Mouse (Mus musculus) embryonic facial prominence, embryonic 11.5 days (tissue): ENCODE results near the gene Cryab. TPM values are rescaled to one million over a fixed set of nuclear protein-coding genes. Genes with fewer than 3 reads are reported as not detected.
A peak's percentile ranks its signal among the peaks of the same experiment; 100 is the strongest.

Source experiments
- ATAC-seq: fragments of 200-750 bp; cut with Nextera tagmentation; replicated peaks from 2 replicates; pipeline ENCODE4 v1.8.0; 2017; ENCODE audit warnings: low read depth; ENCODE audit not compliant: insufficient number of reproducible peaks, low FRiP score, low TSS enrichment
- DNase-seq: peaks from one replicate; pipeline ENCODE4 v3.0.0-alpha.2; 2015; ENCODE audit warnings: low spot score
- H3K27ac ChIP-seq: fragments of 300-500 bp; sonication (generic); replicated peaks from 2 replicates; pipeline ENCODE4 v1.5.1; 2014; ENCODE audit warnings: mild to moderate bottlenecking, low read depth, low read length, control low read depth
- H3K27me3 ChIP-seq: fragments of 300-500 bp; sonication (generic); 2 replicates; pipeline ENCODE4 v1.6.1; 2014; ENCODE audit warnings: mild to moderate bottlenecking, low read length, moderate library complexity, mixed read lengths; ENCODE audit not compliant: control insufficient read depth, insufficient read depth
- H3K36me3 ChIP-seq: fragments of 300-500 bp; sonication (generic); replicated peaks from 2 replicates; pipeline ENCODE4 v1.6.1; 2014; ENCODE audit warnings: low read depth, mild to moderate bottlenecking, low read length, moderate library complexity, mixed read lengths; ENCODE audit not compliant: control insufficient read depth, insufficient read depth
- H3K4me1 ChIP-seq: fragments of 300-500 bp; sonication (generic); 2 replicates; pipeline ENCODE4 v1.6.1; 2014; ENCODE audit warnings: low read length, mixed read lengths; ENCODE audit not compliant: control insufficient read depth, insufficient read depth
- H3K4me2 ChIP-seq: fragments of 300-500 bp; sonication (generic); 2 replicates; pipeline ENCODE4 v1.6.1; 2014; ENCODE audit warnings: low read depth, mild to moderate bottlenecking, control low read depth, low read length, moderate library complexity
- H3K4me3 ChIP-seq: fragments of 300-500 bp; sonication (generic); 2 replicates; pipeline ENCODE4 v1.5.1; 2014; ENCODE audit warnings: low read depth, low read length, control low read depth
- H3K9ac ChIP-seq: fragments of 300-500 bp; sonication (generic); replicated peaks from 2 replicates; pipeline ENCODE4 v1.6.1; 2014; ENCODE audit warnings: mild to moderate bottlenecking, control low read depth, low read length
- H3K9me3 ChIP-seq: fragments of 300-500 bp; sonication (generic); replicated peaks from 2 replicates; pipeline ENCODE4 v1.6.1; 2016; ENCODE audit warnings: mild to moderate bottlenecking, low read length, inconsistent platforms, mixed read lengths; ENCODE audit not compliant: control insufficient read depth
- WGBS: fragments of 180-500 bp; shearing (Covaris S2); extraction: QIAGEN DNeasy Blood & Tissue Kit; methylation state at CpG from one replicate; pipeline ENCODE4 v1.1.7; 2014; 5-methylcytosine and 5-hydroxymethylcytosine counted together
- polyA plus RNA-seq: library from polyadenylated mRNA; unstranded; fragments of >200 nt; fragmentation: Nextera tagmentation; extraction: Ambion mirVana; gene quantifications from 2 replicates; pipeline ENCODE4 v1.2.1, GENCODE M21; 2014

Gene Cryab
- polyA plus RNA-seq, 1 experiment from 2014 or later = 17.4 TPM

DNA sequence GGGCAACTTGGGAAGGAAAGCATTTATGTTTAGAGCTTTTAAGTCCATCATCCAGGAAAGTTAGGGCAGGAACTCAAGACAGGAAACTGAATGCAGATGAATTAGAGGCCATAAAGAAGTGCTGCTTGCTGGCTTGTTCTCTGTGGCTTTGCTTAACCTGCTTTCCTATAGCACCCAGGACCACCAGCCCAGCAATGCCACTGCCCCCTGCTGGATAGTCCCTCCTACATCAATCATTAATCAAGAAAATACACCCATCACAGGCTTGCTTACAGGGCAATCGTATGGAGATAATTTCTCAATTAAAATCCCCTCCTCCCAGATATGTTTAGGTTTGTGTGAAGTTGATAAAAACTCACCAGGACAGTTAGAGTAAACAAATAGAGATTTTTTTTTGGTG, 12.2 kb downstream of the Cryab start:
- Histone ChIP-seq H3K4me3 (no peak overlapping the region), H3K27ac (no peak overlapping the region), H3K9me3 (no peaks in the 10 kb centered on the region), H3K9ac (no peak overlapping the region), H3K4me2 (no peak overlapping the region), H3K27me3 (no peaks in the 10 kb centered on the region), H3K4me1 (no peaks in the 10 kb centered on the region), H3K36me3 (no peaks in the 10 kb centered on the region)
- 60% methylated on average over 1 of the region's 1 CpGs for WGBS
- ATAC-seq (no peak), DNase-seq (peak; percentile 59)

DNA sequence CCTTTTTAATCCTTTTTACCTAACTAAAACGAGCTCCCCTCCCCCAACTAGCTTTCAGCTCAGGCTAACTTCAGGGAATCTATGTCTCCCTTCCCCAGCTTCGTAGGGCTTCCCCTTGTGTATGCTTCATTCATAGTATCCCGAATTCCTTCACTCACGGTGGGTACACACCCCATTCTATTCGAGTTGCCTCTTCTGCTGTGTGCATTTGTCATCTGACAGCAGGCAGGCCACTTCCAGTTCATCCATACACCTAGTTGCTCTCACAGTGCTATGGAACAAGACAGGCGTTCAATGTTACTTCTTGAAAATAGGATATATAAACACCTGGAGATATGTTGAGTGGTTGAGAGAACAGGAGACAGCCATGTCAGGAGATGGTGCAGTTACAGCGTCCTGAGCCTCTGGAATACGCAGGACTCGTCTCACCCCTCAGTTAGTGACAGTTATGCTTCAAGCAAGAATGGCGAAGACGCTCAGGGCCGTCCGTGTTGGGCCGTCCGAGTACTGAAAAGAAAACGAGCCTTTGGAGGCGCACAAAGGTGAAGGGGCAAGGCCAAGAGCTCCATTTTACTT, 16.5 kb downstream of the Cryab start:
- WGBS = 7% methylated on average over 17 of the region's 17 CpGs
- Histone ChIP-seq H3K27me3 (no peaks in the 10 kb centered on the region), H3K4me1 (no peaks in the 10 kb centered on the region), H3K36me3 (no peaks in the 10 kb centered on the region), H3K9me3 (no peaks in the 10 kb centered on the region), H3K4me3 (peak overlapping the region; percentile 52), H3K27ac (no peak overlapping the region), H3K4me2 (peak overlapping the region; percentile 62), H3K9ac (peak overlapping the region; percentile 69)
- ATAC-seq (no peak; the same call in 1 of the 2 replicates), DNase-seq (no peak)

DNA sequence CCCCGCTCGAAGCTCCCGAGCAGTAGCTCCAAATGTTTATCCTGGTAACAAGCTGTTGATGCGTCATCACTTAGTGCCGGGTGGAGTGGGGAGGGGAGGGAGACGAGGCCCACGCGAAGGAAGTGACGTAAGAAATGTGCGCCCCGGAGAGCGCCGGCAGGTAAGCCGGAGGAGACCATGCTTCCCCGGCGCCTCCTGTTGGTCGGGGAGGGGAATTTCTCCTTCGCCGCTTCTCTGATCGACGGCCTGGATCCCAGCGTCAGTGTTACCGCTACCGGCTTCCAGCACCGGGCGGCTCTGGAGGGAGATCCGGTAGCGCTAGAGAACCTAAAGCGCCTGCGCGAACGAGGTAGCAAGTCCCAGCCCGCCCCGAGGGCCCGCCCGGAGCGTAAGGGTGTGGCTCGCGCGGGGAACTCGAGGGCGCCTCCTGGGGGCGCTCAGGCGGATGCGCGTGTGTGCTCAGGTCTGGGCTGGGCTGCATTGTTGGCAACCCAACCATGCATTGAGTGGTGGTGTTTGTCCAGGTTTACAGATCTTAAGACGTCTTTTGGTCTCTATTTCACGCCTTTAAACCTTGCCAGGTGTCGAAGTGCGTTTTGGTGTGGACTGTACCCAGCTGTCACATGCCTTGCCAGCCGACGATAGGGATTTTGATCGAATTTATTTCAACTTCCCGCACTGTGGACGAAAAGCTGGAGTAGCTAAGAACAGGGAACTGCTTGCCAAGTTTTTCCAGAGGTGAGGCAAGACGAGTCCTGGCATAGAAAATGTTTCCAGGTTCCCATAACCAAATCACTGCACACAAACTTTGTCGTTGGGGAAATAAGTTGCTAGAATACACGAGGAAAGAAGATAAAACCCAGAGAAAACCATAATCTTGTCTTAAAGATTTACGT, 17.2 kb downstream of the Cryab start, which contains the start of gene Fdxacb1:
Fdxacb1 (plus strand) TSS at position 130 of the 896 bp plus-strand sequence.
- Histone ChIP-seq H3K4me2 (peak within 1 kb of the TSS; percentile 62), H3K27ac (peak within 1 kb of the TSS; percentile 80), H3K9me3 (no peaks in the 10 kb centered on the region), H3K36me3 (no peaks in the 10 kb centered on the region), H3K27me3 (no peaks in the 10 kb centered on the region), H3K4me3 (peak within 1 kb of the TSS; percentile 52), H3K9ac (peak within 1 kb of the TSS; percentile 76), H3K4me1 (no peaks in the 10 kb centered on the region)
- ATAC-seq = peak; percentile 96
- DNase-seq = peak; percentile 99
- WGBS = 5% methylated on average over 59 of the region's 59 CpGs

DNA sequence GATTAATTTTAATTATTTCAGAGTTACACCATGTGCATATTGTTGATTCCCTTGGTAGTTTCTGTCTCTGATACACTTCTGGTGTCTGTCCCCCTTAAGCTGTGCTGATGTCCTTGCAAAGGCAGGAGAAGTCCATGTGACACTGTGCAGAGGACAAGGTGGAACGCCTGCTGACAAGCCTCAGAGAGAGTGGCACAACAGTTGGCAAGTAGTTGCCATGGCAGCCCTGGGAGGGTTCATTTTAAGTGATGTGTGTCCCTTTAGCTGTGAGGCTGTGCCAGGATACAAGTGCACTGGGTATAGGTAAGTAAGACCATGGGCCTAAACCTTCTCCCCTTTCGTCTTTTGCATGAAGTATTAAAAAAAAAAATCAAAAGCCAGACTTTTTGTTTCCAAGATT, 18.9 kb downstream of the Cryab start:
- no peaks in the 10 kb centered on the region for H3K9me3 ChIP-seq
- no peak overlapping the region for H3K27ac ChIP-seq
- no peaks in the 10 kb centered on the region for H3K36me3 ChIP-seq
- ATAC-seq = no peak
- no peaks in the 10 kb centered on the region for H3K4me1 ChIP-seq
- H3K4me2 ChIP-seq = no peak overlapping the region
- H3K9ac ChIP-seq = no peak overlapping the region
- DNase-seq = no peak
- H3K4me3 ChIP-seq = no peak overlapping the region
- 83% methylated on average over 2 of the region's 2 CpGs for WGBS
- no peaks in the 10 kb centered on the region for H3K27me3 ChIP-seq

DNA sequence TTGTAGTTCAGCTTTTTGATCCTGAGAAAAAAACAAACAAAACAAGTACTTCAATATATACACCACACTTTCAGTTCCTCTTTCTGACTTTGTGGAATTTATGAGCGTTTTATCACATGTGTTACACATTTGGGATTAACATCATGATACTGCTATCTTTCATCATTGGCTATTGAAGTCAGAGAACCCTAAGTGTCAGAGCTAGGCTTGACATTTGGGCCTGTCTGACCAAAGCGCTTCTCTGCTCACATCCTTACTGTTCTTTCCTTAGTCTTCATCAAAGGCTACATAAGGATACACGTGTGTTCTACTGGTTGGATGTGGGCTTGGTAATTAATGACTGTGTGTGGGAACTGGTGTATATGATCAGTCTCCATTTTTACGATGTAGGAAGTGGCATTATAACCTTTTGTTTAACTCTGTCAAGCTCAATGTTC, 22.9 kb downstream of the Cryab start:
- H3K9me3 ChIP-seq = no peaks in the 10 kb centered on the region
- DNase-seq (no peak), ATAC-seq (no peak)
- H3K9ac ChIP-seq = no peak overlapping the region
- H3K36me3 ChIP-seq = no peaks in the 10 kb centered on the region
- WGBS = 77% methylated on average over 4 of the region's 4 CpGs
- no peak overlapping the region for H3K27ac ChIP-seq
- no peaks in the 10 kb centered on the region for H3K27me3 ChIP-seq
- H3K4me2 ChIP-seq = no peak overlapping the region
- H3K4me1 ChIP-seq = no peaks in the 10 kb centered on the region
- H3K4me3 ChIP-seq = no peak overlapping the region

DNA sequence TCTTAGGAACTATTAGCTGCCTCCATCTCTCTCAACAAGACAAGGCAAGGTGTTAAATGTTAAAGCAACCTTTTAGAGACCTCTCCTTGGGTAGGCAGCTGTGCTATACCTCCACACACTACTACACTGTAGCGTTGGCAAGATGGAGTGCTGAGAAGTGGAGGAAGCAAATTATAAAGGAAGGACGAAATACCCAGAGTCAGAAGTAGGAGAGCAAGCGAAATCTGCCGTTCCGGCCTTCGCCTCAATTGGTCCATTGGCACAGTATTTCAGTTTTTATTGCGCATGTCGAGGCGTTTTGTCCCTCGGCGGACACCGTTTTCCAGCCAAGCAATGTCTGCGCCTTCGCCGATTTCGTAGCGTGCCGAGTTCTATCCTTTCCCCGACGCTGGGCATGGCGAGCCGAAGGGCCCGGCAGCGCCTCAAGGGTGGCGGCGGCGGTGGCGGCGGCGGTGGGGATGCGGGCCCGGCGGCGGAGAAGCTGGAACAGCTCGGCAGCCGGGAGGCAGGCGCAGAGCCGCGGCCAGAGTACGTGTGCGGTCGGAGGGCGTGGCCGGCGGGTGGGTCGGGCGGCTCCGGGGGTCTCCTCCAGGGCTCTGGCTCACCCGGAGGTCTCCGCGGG, 24.0 kb downstream of the Cryab start, which contains the start of the genes Alg9 and 1110032A03Rik:
Alg9 (plus strand) TSS at position 29 of the 622 bp plus-strand sequence.
1110032A03Rik (minus strand) TSS at position 530 of the 622 bp plus-strand sequence.
- ATAC-seq = peak; percentile 87
- Histone ChIP-seq H3K4me2 (peak within 1 kb of the TSS; percentile 74), H3K9ac (peak within 1 kb of the TSS; percentile 93), H3K4me1 (no peaks in the 10 kb centered on the region), H3K36me3 (peaks cover 3% of the 10 kb centered on the region; the same call in 1 of the 2 replicates), H3K27me3 (no peaks in the 10 kb centered on the region), H3K9me3 (no peaks in the 10 kb centered on the region), H3K27ac (peak within 1 kb of the TSS; percentile 39; the same call in 1 of the 2 replicates), H3K4me3 (peak within 1 kb of the TSS; percentile 85)
- peak; percentile 87 for DNase-seq
- under 1% methylated on average over 47 of the region's 51 CpGs for WGBS

DNA sequence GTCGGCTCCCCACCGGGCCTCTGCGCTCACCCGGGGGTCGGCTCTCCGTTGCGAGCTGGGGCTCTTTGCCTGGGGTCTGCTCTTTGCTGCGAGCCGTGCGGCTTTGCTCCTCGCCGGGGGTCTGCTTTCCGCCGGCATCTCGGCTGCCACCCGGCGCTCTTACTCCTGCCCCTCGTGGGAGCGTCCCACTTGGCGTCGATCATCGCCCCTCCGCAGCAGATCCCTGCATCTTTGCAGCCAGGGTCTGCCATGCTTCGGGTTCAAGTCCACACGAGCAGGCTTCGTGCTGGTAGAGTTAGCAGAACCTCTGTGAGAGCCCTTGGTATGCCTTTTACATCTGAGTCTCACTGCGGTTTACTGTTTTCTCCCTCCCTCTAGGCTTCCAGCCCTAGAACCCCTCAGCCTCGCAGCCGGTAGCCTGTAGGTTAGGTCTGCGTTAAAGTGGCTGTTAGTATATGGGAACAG, 24.6 kb downstream of the Cryab start:
- Histone ChIP-seq H3K4me1 (no peaks in the 10 kb centered on the region), H3K27me3 (no peaks in the 10 kb centered on the region), H3K4me2 (peak overlapping the region; percentile 74), H3K9me3 (no peaks in the 10 kb centered on the region), H3K9ac (peak overlapping the region; percentile 93), H3K27ac (peak overlapping the region; percentile 39; the same call in 1 of the 2 replicates), H3K4me3 (peak overlapping the region; percentile 85), H3K36me3 (peaks cover 3% of the 10 kb centered on the region)
- WGBS = under 1% methylated on average over 30 of the region's 30 CpGs
- ATAC-seq (peak; percentile 77), DNase-seq (peak; percentile 36)
